Mouse (Mus musculus) embryonic facial prominence, embryonic 11.5 days (tissue): ENCODE measurements at regions not wholly inside any gene's neighbourhood (a gene's known extent, or its start where the extent isn't known, plus 50 kb on each side); places are given as distances from the start of the nearest gene placed in this dataset.

ENCODE experiments used
- ATAC-seq: fragments of 200-750 bp; cut with Nextera tagmentation; replicated peaks from 2 replicates; pipeline ENCODE4 v1.8.0; 2017; ENCODE audit warnings: low read depth; ENCODE audit not compliant: insufficient number of reproducible peaks, low FRiP score, low TSS enrichment
- DNase-seq: peaks from one replicate; pipeline ENCODE4 v3.0.0-alpha.2; 2015; ENCODE audit warnings: low spot score
- H3K27ac ChIP-seq: fragments of 300-500 bp; sonication (generic); replicated peaks from 2 replicates; pipeline ENCODE4 v1.5.1; 2014; ENCODE audit warnings: mild to moderate bottlenecking, low read depth, low read length, control low read depth
- H3K27me3 ChIP-seq: fragments of 300-500 bp; sonication (generic); 2 replicates; pipeline ENCODE4 v1.6.1; 2014; ENCODE audit warnings: mild to moderate bottlenecking, low read length, moderate library complexity, mixed read lengths; ENCODE audit not compliant: control insufficient read depth, insufficient read depth
- H3K36me3 ChIP-seq: fragments of 300-500 bp; sonication (generic); replicated peaks from 2 replicates; pipeline ENCODE4 v1.6.1; 2014; ENCODE audit warnings: low read depth, mild to moderate bottlenecking, low read length, moderate library complexity, mixed read lengths; ENCODE audit not compliant: control insufficient read depth, insufficient read depth
- H3K4me1 ChIP-seq: fragments of 300-500 bp; sonication (generic); 2 replicates; pipeline ENCODE4 v1.6.1; 2014; ENCODE audit warnings: low read length, mixed read lengths; ENCODE audit not compliant: control insufficient read depth, insufficient read depth
- H3K4me2 ChIP-seq: fragments of 300-500 bp; sonication (generic); 2 replicates; pipeline ENCODE4 v1.6.1; 2014; ENCODE audit warnings: low read depth, mild to moderate bottlenecking, control low read depth, low read length, moderate library complexity
- H3K4me3 ChIP-seq: fragments of 300-500 bp; sonication (generic); 2 replicates; pipeline ENCODE4 v1.5.1; 2014; ENCODE audit warnings: low read depth, low read length, control low read depth
- H3K9ac ChIP-seq: fragments of 300-500 bp; sonication (generic); replicated peaks from 2 replicates; pipeline ENCODE4 v1.6.1; 2014; ENCODE audit warnings: mild to moderate bottlenecking, control low read depth, low read length
- H3K9me3 ChIP-seq: fragments of 300-500 bp; sonication (generic); replicated peaks from 2 replicates; pipeline ENCODE4 v1.6.1; 2016; ENCODE audit warnings: mild to moderate bottlenecking, low read length, inconsistent platforms, mixed read lengths; ENCODE audit not compliant: control insufficient read depth
- WGBS: fragments of 180-500 bp; shearing (Covaris S2); extraction: QIAGEN DNeasy Blood & Tissue Kit; methylation state at CpG from one replicate; pipeline ENCODE4 v1.1.7; 2014; 5-methylcytosine and 5-hydroxymethylcytosine counted together

DNA sequence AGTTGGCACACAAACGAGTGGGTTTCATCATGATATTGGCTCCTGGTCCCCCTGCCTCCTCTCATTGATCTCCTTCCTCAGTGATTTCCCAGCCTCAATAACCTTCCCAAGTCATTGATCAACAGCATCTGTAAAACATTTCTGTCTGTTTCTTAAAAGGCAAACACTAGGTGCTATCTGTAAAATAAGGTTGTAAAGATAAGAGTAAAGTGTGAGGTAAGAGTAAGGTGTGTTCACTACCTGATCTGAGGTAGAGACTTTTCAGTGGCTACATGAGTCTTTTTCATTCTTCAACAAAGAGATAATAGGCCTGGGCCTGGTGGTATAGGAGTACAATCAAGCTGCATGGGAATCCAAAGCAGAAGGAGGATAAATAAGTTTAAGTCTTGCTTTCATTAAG, 55.7 kb downstream of the Plk2 start:
- Histone ChIP-seq H3K4me3 (no peak overlapping the region), H3K9ac (no peak overlapping the region), H3K27me3 (no peaks in the 10 kb centered on the region), H3K9me3 (no peaks in the 10 kb centered on the region), H3K4me1 (no peaks in the 10 kb centered on the region), H3K4me2 (no peak overlapping the region), H3K27ac (no peak overlapping the region), H3K36me3 (no peaks in the 10 kb centered on the region)
- 73% methylated on average over 1 of the region's 1 CpGs for WGBS
- DNase-seq, result no peak
- no peak for ATAC-seq

DNA sequence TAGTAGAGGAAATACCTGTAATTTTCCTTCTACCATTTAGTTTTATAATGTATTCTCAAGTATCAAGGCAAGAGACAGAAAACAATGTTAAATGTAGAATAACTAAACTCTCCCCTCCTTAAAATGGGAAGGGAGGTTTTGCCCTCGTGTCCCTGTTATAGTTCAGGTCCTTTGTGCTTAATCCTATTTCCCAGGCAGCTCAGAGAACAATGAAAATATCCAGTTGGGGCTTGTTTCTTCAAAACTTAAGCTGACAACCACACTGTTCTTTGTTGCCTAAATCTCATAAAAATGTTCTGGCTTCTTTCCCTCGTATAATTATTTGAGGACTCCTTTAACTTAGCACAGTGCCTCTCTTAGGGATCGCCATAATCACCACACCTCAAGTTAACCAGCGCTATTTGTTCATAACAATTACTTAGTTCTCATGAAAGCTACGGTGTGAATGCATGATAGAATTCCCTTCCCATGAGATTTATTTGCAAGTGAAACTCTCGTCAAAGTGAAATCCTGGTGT, 57.2 kb downstream of the Plk2 start:
- no peak for ATAC-seq
- H3K9me3 ChIP-seq, result no peaks in the 10 kb centered on the region
- 68% methylated on average over 6 of the region's 6 CpGs for WGBS
- H3K4me3 ChIP-seq, result no peak overlapping the region
- no peaks in the 10 kb centered on the region for H3K4me1 ChIP-seq
- DNase-seq, result no peak
- H3K36me3 ChIP-seq, result no peaks in the 10 kb centered on the region
- no peak overlapping the region for H3K9ac ChIP-seq
- H3K4me2 ChIP-seq, result no peak overlapping the region
- no peaks in the 10 kb centered on the region for H3K27me3 ChIP-seq
- no peak overlapping the region for H3K27ac ChIP-seq

- Histone ChIP-seq H3K4me3 (no peak overlapping the region), H3K27ac (no peak overlapping the region), H3K9me3 (no peaks in the 10 kb centered on the region), H3K4me1 (no peaks in the 10 kb centered on the region), H3K9ac (no peak overlapping the region), H3K27me3 (no peaks in the 10 kb centered on the region), H3K4me2 (no peak overlapping the region), H3K36me3 (no peaks in the 10 kb centered on the region)
- WGBS, result 75% methylated on average over 4 of the region's 4 CpGs
- ATAC-seq (no peak), DNase-seq (no peak)
These were observed 60.2 kb downstream of the Plk2 start for GRCm38 (mm10) chr13:110455085-110455484.

GRCm38 (mm10) chr13:110455569-110456196, 60.8 kb downstream of the Plk2 start:
- DNase-seq (no peak), ATAC-seq (no peak)
- Histone ChIP-seq H3K36me3 (no peaks in the 10 kb centered on the region), H3K4me1 (no peaks in the 10 kb centered on the region), H3K9me3 (no peaks in the 10 kb centered on the region), H3K9ac (no peak overlapping the region), H3K4me3 (no peak overlapping the region), H3K4me2 (no peak overlapping the region), H3K27ac (no peak overlapping the region), H3K27me3 (no peaks in the 10 kb centered on the region)
- 75% methylated on average over 5 of the region's 5 CpGs for WGBS

- no peaks in the 10 kb centered on the region for H3K36me3 ChIP-seq
- H3K4me1 ChIP-seq, result no peaks in the 10 kb centered on the region
- DNase-seq (no peak), ATAC-seq (no peak)
- no peaks in the 10 kb centered on the region for H3K9me3 ChIP-seq
- H3K4me3 ChIP-seq, result no peak overlapping the region
- H3K4me2 ChIP-seq, result no peak overlapping the region
- H3K27me3 ChIP-seq, result no peaks in the 10 kb centered on the region
- H3K27ac ChIP-seq, result no peak overlapping the region
- WGBS, result 77% methylated on average over 4 of the region's 4 CpGs
- no peak overlapping the region for H3K9ac ChIP-seq
These were observed 63.9 kb downstream of the Plk2 start for GRCm38 (mm10) chr13:110458701-110459100.

GRCm38 (mm10) chr13:110461581-110461980, 66.7 kb downstream of the Plk2 start:
- Histone ChIP-seq H3K4me2 (no peak overlapping the region), H3K9me3 (no peaks in the 10 kb centered on the region), H3K4me1 (no peaks in the 10 kb centered on the region), H3K27me3 (no peaks in the 10 kb centered on the region), H3K36me3 (no peaks in the 10 kb centered on the region), H3K9ac (no peak overlapping the region), H3K27ac (no peak overlapping the region), H3K4me3 (no peak overlapping the region)
- ATAC-seq (no peak), DNase-seq (no peak)
- 78% methylated on average over 13 of the region's 13 CpGs for WGBS

DNA sequence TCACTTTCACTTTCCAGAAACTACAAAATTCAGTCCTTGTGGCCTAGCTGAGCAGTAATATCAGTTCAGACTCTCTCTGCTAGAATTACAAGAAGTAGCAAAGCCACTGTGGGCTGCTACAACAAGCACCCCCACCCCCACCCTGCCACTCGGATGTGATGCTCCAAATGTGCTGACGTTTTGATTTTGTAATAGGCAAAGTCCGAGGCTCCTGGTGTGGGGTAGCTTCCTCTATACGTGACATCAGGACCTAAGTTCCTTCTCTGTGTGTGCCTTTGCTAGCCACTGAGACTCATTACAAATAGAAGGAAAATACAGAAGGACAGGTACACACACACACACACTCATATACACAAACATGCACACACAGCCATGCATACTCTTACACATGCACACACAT, 76.7 kb downstream of the Plk2 start:
- no peak overlapping the region for H3K27ac ChIP-seq
- H3K4me2 ChIP-seq, result no peak overlapping the region
- WGBS, result 40% methylated on average over 4 of the region's 4 CpGs
- no peak overlapping the region for H3K9ac ChIP-seq
- H3K4me3 ChIP-seq, result no peak overlapping the region
- H3K36me3 ChIP-seq, result no peaks in the 10 kb centered on the region
- DNase-seq (no peak), ATAC-seq (no peak)
- no peaks in the 10 kb centered on the region for H3K4me1 ChIP-seq
- H3K9me3 ChIP-seq, result no peaks in the 10 kb centered on the region; the same call in 1 of the 2 replicates
- H3K27me3 ChIP-seq, result no peaks in the 10 kb centered on the region

DNA sequence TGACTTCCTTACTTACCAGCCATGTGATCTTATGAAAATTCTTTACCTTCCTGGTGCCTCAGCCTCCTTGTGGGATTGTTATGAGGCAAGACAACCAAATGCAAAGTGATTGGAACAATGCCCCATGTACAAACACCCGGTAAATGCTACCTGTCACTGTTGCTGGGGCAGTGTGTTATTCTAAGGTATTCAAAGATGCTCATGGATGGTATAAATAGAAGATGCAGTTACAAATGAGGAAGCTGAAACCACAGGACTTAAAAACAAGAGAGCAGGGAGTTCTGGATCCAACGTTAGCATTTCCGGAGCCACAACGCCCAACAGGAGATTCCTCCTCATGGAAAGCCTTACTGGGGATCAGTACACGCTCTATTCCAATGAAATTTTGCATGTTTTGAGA, 82.9 kb downstream of the Plk2 start:
- Histone ChIP-seq H3K9me3 (no peaks in the 10 kb centered on the region; the same call in 1 of the 2 replicates), H3K9ac (no peak overlapping the region), H3K27me3 (no peaks in the 10 kb centered on the region), H3K27ac (no peak overlapping the region), H3K4me3 (no peak overlapping the region), H3K36me3 (no peaks in the 10 kb centered on the region), H3K4me1 (no peaks in the 10 kb centered on the region), H3K4me2 (no peak overlapping the region)
- ATAC-seq (no peak), DNase-seq (no peak)
- WGBS, result 90% methylated on average over 5 of the region's 5 CpGs
